Mouse (Mus musculus) hindbrain, embryonic 15.5 days (tissue): ENCODE results near the gene Arhgef40. TPM values are rescaled to one million over a fixed set of nuclear protein-coding genes. Genes with fewer than 3 reads are reported as not detected.
"Not testable (repeated sequence)": the region's sequence is repeated elsewhere in the genome, so short reads cannot be mapped to it uniquely, and the experiment has no call there.

Experiments
- ATAC-seq: fragments of 200-750 bp; cut with Nextera tagmentation; 2 replicates; pipeline ENCODE4 v1.8.0; 2017; ENCODE audit warnings: low read depth, moderate number of reproducible peaks, moderate TSS enrichment; ENCODE audit not compliant: low FRiP score
- H3K27ac ChIP-seq: fragments of 300-500 bp; sonication (generic); replicated peaks from 2 replicates; pipeline ENCODE4 v1.5.1; 2015; ENCODE audit warnings: mild to moderate bottlenecking, inconsistent platforms
- H3K27me3 ChIP-seq: fragments of 300-500 bp; sonication (generic); 2 replicates; pipeline ENCODE4 v1.6.1; 2015; ENCODE audit warnings: control low read depth, inconsistent platforms
- H3K36me3 ChIP-seq: fragments of 300-500 bp; sonication (generic); 2 replicates; pipeline ENCODE4 v1.6.1; 2015; ENCODE audit warnings: control low read depth, inconsistent platforms
- H3K4me1 ChIP-seq: fragments of 300-500 bp; sonication (generic); replicated peaks from 2 replicates; pipeline ENCODE4 v1.6.1; 2015; ENCODE audit warnings: control low read depth, inconsistent platforms
- H3K4me2 ChIP-seq: fragments of 300-500 bp; sonication (generic); 2 replicates; pipeline ENCODE4 v1.6.1; 2015; ENCODE audit warnings: moderate library complexity, mild to moderate bottlenecking, inconsistent platforms
- H3K4me3 ChIP-seq: fragments of 300-500 bp; sonication (generic); 2 replicates; pipeline ENCODE4 v1.5.1; 2015; ENCODE audit warnings: mild to moderate bottlenecking, inconsistent platforms
- H3K9ac ChIP-seq: fragments of 300-500 bp; sonication (generic); 2 replicates; pipeline ENCODE4 v1.6.1; 2015; ENCODE audit warnings: inconsistent platforms
- H3K9me3 ChIP-seq: fragments of 300-500 bp; sonication (generic); 2 replicates; pipeline ENCODE4 v1.6.1; 2016; ENCODE audit warnings: control low read depth, inconsistent platforms
- WGBS: fragments of 180-500 bp; shearing (Covaris S2); methylation state at CpG from one replicate; pipeline ENCODE4 v1.1.7; 2015; 5-methylcytosine and 5-hydroxymethylcytosine counted together
- polyA plus RNA-seq: library from polyadenylated mRNA; unstranded; fragments of >200 nt; fragmentation: Nextera tagmentation; extraction: Ambion mirVana; gene quantifications from 2 replicates; pipeline ENCODE4 v1.2.1, GENCODE M21; 2015

Arhgef40 gene
- polyA plus RNA-seq, 1 experiment from 2014 or later = 85.2 TPM

- Histone ChIP-seq H3K27me3 (no peaks in the 10 kb centered on the region), H3K9me3 (no peaks in the 10 kb centered on the region), H3K27ac (no peak overlapping the region), H3K4me2 (no peak overlapping the region), H3K4me1 (0 out of 2 replicates have a peak, but pooled peaks cover 6% of the 10 kb centered on the region), H3K36me3 (no peaks in the 10 kb centered on the region), H3K4me3 (no peak overlapping the region), H3K9ac (no peak overlapping the region)
- ATAC-seq = no peak
- 38% methylated on average over 9 of the region's 9 CpGs for WGBS
Measured at GRCm38 (mm10) chr14:52045966-52046565, 61.5 kb downstream of the Arhgef40 start.

- not testable (repeated sequence) for H3K36me3 ChIP-seq, ATAC-seq, H3K27ac ChIP-seq, H3K4me3 ChIP-seq, H3K4me1 ChIP-seq, H3K4me2 ChIP-seq, H3K9ac ChIP-seq, H3K27me3 ChIP-seq, H3K9me3 ChIP-seq
- 82% methylated on average over 3 of the region's 3 CpGs for WGBS
Measured at GRCm38 (mm10) chr14:52052720-52053119, 68.2 kb downstream of the Arhgef40 start.

Other genes starting within 250 kb of the Arhgef40 start
- gene Ang4, start 211.1 kb upstream of the Arhgef40 start, polyA plus RNA-seq = not detected in 2 replicates
- gene AY358078, start 184.7 kb upstream of the Arhgef40 start, polyA plus RNA-seq = not detected in 2 replicates
- not detected in 2 replicates for gene Ear6, start 131.0 kb upstream of the Arhgef40 start, polyA plus RNA-seq
- 75.2 and 82.7 TPM in 2 replicates for gene Mettl17, start 99.9 kb upstream of the Arhgef40 start, polyA plus RNA-seq
- gene Slc39a2, start 91.8 kb upstream of the Arhgef40 start, polyA plus RNA-seq = 2.0 and 2.1 TPM in 2 replicates
- gene Ndrg2, start 70.6 kb upstream of the Arhgef40 start, polyA plus RNA-seq = 235 and 267 TPM in 2 replicates
- not detected in 2 replicates for gene Tppp2, start 66.3 kb upstream of the Arhgef40 start, polyA plus RNA-seq
- gene Rnase13, start 61.9 kb upstream of the Arhgef40 start, polyA plus RNA-seq = not detected in 2 replicates
- gene Tmem253, start 30.9 kb downstream of the Arhgef40 start, polyA plus RNA-seq = 0.17 and 1.1 TPM in 2 replicates
- gene Zfp219, start 36.0 kb downstream of the Arhgef40 start, polyA plus RNA-seq = 38.2 and 40.5 TPM in 2 replicates
- 0.05 TPM in 1 of 2 replicates, not detected in the other for gene Olfr221, start 57.7 kb downstream of the Arhgef40 start, polyA plus RNA-seq
- 445 and 453 TPM in 2 replicates for gene Hnrnpc, start 119.3 kb downstream of the Arhgef40 start, polyA plus RNA-seq
- gene Rpgrip1, start 126.0 kb downstream of the Arhgef40 start, polyA plus RNA-seq = 47.9 and 52.4 TPM in 2 replicates
- 36.0 and 45.1 TPM in 2 replicates for gene Supt16, start 212.7 kb downstream of the Arhgef40 start, polyA plus RNA-seq